Mouse (Mus musculus) right cerebral cortex, postnatal 25 days (tissue): ENCODE measurements around the gene Mctp2.
A peak's percentile ranks its signal among the peaks of the same experiment; 100 is the strongest.
"Not testable (repeated sequence)": the region's sequence is repeated elsewhere in the genome, so short reads cannot be mapped to it uniquely, and the experiment has no call there.

Experiments
- DNase-seq: peaks from one replicate; pipeline ENCODE4 v3.0.0; 2022

The Mctp2 gene

GRCm38 (mm10) chr7:72269994-72270393 lies 36.4 kb downstream of the Mctp2 start:
- DNase-seq, result no peak

- no peak for DNase-seq
Observed at GRCm38 (mm10) chr7:72260766-72261655, 45.4 kb downstream of the Mctp2 start.

GRCm38 (mm10) chr7:72259045-72259444 lies 47.4 kb downstream of the Mctp2 start:
- DNase-seq, result no peak

- DNase-seq, result not testable (repeated sequence)
Observed at GRCm38 (mm10) chr7:72250326-72250725, 56.1 kb downstream of the Mctp2 start.

- no peak for DNase-seq
Observed at GRCm38 (mm10) chr7:72241269-72241668, 65.1 kb downstream of the Mctp2 start.

- DNase-seq, result no peak
Observed at GRCm38 (mm10) chr7:72239782-72240493, 66.5 kb downstream of the Mctp2 start.

- peak; percentile 62 for DNase-seq
Observed at GRCm38 (mm10) chr7:72238575-72238974, 67.8 kb downstream of the Mctp2 start.

GRCm38 (mm10) chr7:72234433-72234998 lies 71.9 kb downstream of the Mctp2 start:
- no peak for DNase-seq

GRCm38 (mm10) chr7:72231182-72231877 lies 75.1 kb downstream of the Mctp2 start:
- no peak for DNase-seq

- no peak for DNase-seq
Observed at GRCm38 (mm10) chr7:72229925-72230324, 76.5 kb downstream of the Mctp2 start.

- DNase-seq, result no peak
Observed at GRCm38 (mm10) chr7:72223558-72223957, 82.8 kb downstream of the Mctp2 start.

- no peak for DNase-seq
Observed at GRCm38 (mm10) chr7:72222532-72222931, 83.9 kb downstream of the Mctp2 start.

GRCm38 (mm10) chr7:72218048-72218447 lies 88.4 kb downstream of the Mctp2 start:
- DNase-seq, result no peak

GRCm38 (mm10) chr7:72215563-72216215 lies 90.7 kb downstream of the Mctp2 start:
- no peak for DNase-seq

GRCm38 (mm10) chr7:72210201-72210600 lies 96.2 kb downstream of the Mctp2 start:
- DNase-seq, result no peak

GRCm38 (mm10) chr7:72209296-72209695 lies 97.1 kb downstream of the Mctp2 start:
- DNase-seq, result no peak

GRCm38 (mm10) chr7:72206841-72207240 lies 99.6 kb downstream of the Mctp2 start:
- no peak for DNase-seq

GRCm38 (mm10) chr7:72195709-72196108 lies 110.7 kb downstream of the Mctp2 start:
- no peak for DNase-seq

- no peak for DNase-seq
Observed at GRCm38 (mm10) chr7:72193304-72193703, 113.1 kb downstream of the Mctp2 start.

GRCm38 (mm10) chr7:72181651-72182050 lies 124.8 kb downstream of the Mctp2 start:
- no peak for DNase-seq

GRCm38 (mm10) chr7:72169320-72169719 lies 137.1 kb downstream of the Mctp2 start:
- no peak for DNase-seq
